Mouse (Mus musculus) forebrain, embryonic 10.5 days (tissue): ENCODE measurements at regions not wholly inside any gene's neighbourhood (a gene's known extent, or its start where the extent isn't known, plus 50 kb on each side); places are given as distances from the start of the nearest gene placed in this dataset.

Experiments
- DNase-seq: peaks from one replicate; pipeline ENCODE4 v3.0.0-alpha.2; 2017; ENCODE audit warnings: low spot score; ENCODE audit errors: extremely low spot score
- H3K27ac ChIP-seq: fragments of 300-500 bp; sonication (generic); 2 replicates; pipeline ENCODE4 v1.5.1; 2016; ENCODE audit warnings: mild to moderate bottlenecking
- H3K27me3 ChIP-seq: fragments of 300-500 bp; sonication (generic); 2 replicates; pipeline ENCODE4 v1.6.1; 2016; ENCODE audit warnings: mild to moderate bottlenecking; ENCODE audit not compliant: poor library complexity, severe bottlenecking
- H3K36me3 ChIP-seq: fragments of 300-500 bp; sonication (generic); replicated peaks from 2 replicates; pipeline ENCODE4 v1.6.1; 2016; ENCODE audit warnings: mild to moderate bottlenecking, moderate library complexity
- H3K4me1 ChIP-seq: fragments of 300-500 bp; sonication (generic); 2 replicates; pipeline ENCODE4 v1.6.1; 2016
- H3K4me3 ChIP-seq: fragments of 300-500 bp; sonication (generic); 2 replicates; pipeline ENCODE4 v1.5.1; 2016; ENCODE audit warnings: mild to moderate bottlenecking, moderate library complexity
- H3K9me3 ChIP-seq: fragments of 300-500 bp; sonication (generic); 2 replicates; pipeline ENCODE4 v1.6.1; 2016; ENCODE audit warnings: mild to moderate bottlenecking, moderate library complexity
- WGBS: fragments of 180-500 bp; shearing (Covaris S2); methylation state at CpG from one replicate; pipeline ENCODE4 v1.1.7; 2016; 5-methylcytosine and 5-hydroxymethylcytosine counted together

DNA sequence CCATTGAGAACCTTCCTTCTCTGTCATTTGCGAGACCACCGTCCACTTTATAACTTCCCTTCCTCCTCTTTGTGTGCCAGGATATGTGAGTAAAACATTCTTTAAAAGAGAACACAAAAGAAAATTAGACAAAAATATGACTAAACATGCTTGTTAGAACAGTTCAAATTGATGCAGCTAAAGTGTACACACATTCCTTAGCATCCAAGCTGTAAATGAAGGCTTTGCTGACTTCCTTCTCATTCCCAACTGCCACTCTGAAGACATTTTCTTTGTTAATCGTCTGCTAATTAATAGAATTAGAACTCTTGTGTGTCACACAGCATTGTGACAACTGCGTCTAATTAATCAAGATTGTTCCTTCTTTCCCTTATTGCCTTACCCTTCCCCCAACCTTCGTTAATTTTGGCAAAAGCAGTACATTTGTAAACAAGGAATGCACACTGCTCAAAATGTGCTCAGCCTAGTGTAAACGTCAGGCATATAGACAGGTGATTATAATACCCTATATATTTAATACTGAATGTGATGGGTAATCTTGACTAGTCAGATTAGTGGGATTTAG is 242.3 kb upstream of the Kif18a start:
- no peak overlapping the region for H3K4me3 ChIP-seq
- no peak overlapping the region for H3K27ac ChIP-seq
- peaks cover 8% of the 10 kb centered on the region for H3K4me1 ChIP-seq
- H3K36me3 ChIP-seq, result no peaks in the 10 kb centered on the region
- no peak for DNase-seq
- H3K27me3 ChIP-seq, result no peaks in the 10 kb centered on the region
- H3K9me3 ChIP-seq, result no peaks in the 10 kb centered on the region
- WGBS, result 69% methylated on average over 6 of the region's 6 CpGs
